Comparison of ENCODE assay signal across 24 mouse cellular contexts in genomic region chr17:12659233-12659632, GRCm38 (mm10). TPM values are rescaled to one million over a fixed set of nuclear protein-coding genes. Genes with fewer than 3 reads are reported as not detected.
A peak's percentile ranks its signal among the peaks of the same experiment; 100 is the strongest.
DNase-seq lines count a peak whose midpoint lies in the region; ATAC-seq and TF ChIP-seq lines count a peak whose summit lies in the region.
"Had no signal": no experiment of that assay in that cellular context is flagged by ENCODE, and none has a peak within 500 bp of the region (broad histone marks: within the 10 kb centered on the region; RNA-seq: fewer than 3 reads in every experiment).

No protein-coding gene starts in this region.

- H3K36me3 ChIP-seq in liver, adult 2 months (ENCODE audit: control insufficient read depth, insufficient read depth, low read length), result peaks cover 35% of the 10 kb centered on the region
- no peaks in the 10 kb centered on the region; the same call in 1 of the 2 replicates for H3K36me3 ChIP-seq in intestine, postnatal 0 days (ENCODE audit: control insufficient read depth, insufficient read depth)
- H3K36me3 ChIP-seq: embryonic facial prominence, embryonic 10.5 days; embryonic facial prominence, embryonic 12.5 days; forebrain, embryonic 15.5 days; G1E had no signal

- no peak overlapping the region for H3K4me3 ChIP-seq in liver, adult 2 months (ENCODE audit: insufficient read depth, low read depth, low read length)
- H3K4me3 ChIP-seq in intestine, postnatal 0 days (ENCODE audit: low read depth, low read length), result no peak overlapping the region
- H3K4me3 ChIP-seq: embryonic facial prominence, embryonic 10.5 days; embryonic facial prominence, embryonic 12.5 days; forebrain, embryonic 13.5 days; forebrain, embryonic 15.5 days had no signal

- peak; percentile 48; the same call in 1 of the 2 replicates for ATAC-seq in intestine, postnatal 0 days
- ATAC-seq: activated CD4-positive, CD25-positive, alpha-beta regulatory T cell, adult 4 months; CD4-positive, CD25-positive, alpha-beta regulatory T cell, adult 4 months; forebrain, embryonic 13.5 days; forebrain, embryonic 15.5 days; Patski had no signal

- WGBS in liver, adult 2 months, result 27% methylated on average over 10 of the region's 10 CpGs
- 66% methylated on average over 10 of the region's 10 CpGs for WGBS in intestine, postnatal 0 days

- no peaks in the 10 kb centered on the region for H3K9me3 ChIP-seq in intestine, postnatal 0 days (ENCODE audit: control insufficient read depth)
- H3K9me3 ChIP-seq: embryonic facial prominence, embryonic 10.5 days; embryonic facial prominence, embryonic 12.5 days; forebrain, embryonic 13.5 days; forebrain, embryonic 15.5 days; G1E had no signal

- DNase-seq in heart, adult 11 months, result peak; percentile 71
- no peak for DNase-seq in heart, adult 18-20 months
- DNase-seq in liver, adult 2 months (ENCODE audit: extremely low read depth, low read depth, low spot score), result peak; percentile 97
- DNase-seq in liver, result no peak
- no peak for DNase-seq in spleen, postnatal 36 days (ENCODE audit: low spot score in 2 of 2)
- DNase-seq: adrenal gland, adult 8-10 months; adrenal gland, postnatal 14 days; adrenal gland, postnatal 36 days; B cell, adult 2 months; cerebellum, adult 11-12 months; cerebellum, adult 2 months; cerebellum, adult 9-10 months; cerebellum, postnatal 10 days; cerebellum, postnatal 25 days had no signal

- peaks cover 21% of the 10 kb centered on the region for H3K4me1 ChIP-seq in liver, adult 2 months (ENCODE audit: control insufficient read depth, insufficient read depth, low read length)
- no peaks in the 10 kb centered on the region for H3K4me1 ChIP-seq in intestine, postnatal 0 days (replicated peaks; ENCODE audit: control insufficient read depth, insufficient read depth, low read length)
- H3K4me1 ChIP-seq: embryonic facial prominence, embryonic 12.5 days; forebrain, embryonic 13.5 days; forebrain, embryonic 15.5 days had no signal

- no peak for TF ChIP-seq POLR2A in liver, adult 2 months (IDR thresholded peaks at IDR 0.05; ENCODE audit: extremely low read depth, insufficient read depth, low read length)

- no peak overlapping the region for H3K9ac ChIP-seq in liver, adult 2 months (ENCODE audit: low read depth, low read length)
- no peak overlapping the region for H3K9ac ChIP-seq in intestine, postnatal 0 days (ENCODE audit: low read depth, low read length)
- H3K9ac ChIP-seq: embryonic facial prominence, embryonic 12.5 days; forebrain, embryonic 13.5 days; forebrain, embryonic 15.5 days had no signal

- no peak overlapping the region; the same call in 1 of the 2 replicates for H3K27ac ChIP-seq in liver, adult 2 months (replicated peaks; ENCODE audit: insufficient read depth, low read depth, low read length)
- no peak overlapping the region for H3K27ac ChIP-seq in intestine, postnatal 0 days (ENCODE audit: low read depth, low read length)
- H3K27ac ChIP-seq: embryonic facial prominence, embryonic 10.5 days; embryonic facial prominence, embryonic 12.5 days; forebrain, embryonic 13.5 days; forebrain, embryonic 15.5 days had no signal

- H3K4me2 ChIP-seq in intestine, postnatal 0 days (replicated peaks; ENCODE audit: low read depth), result no peak overlapping the region
- H3K4me2 ChIP-seq: embryonic facial prominence, embryonic 12.5 days; forebrain, embryonic 13.5 days; forebrain, embryonic 15.5 days had no signal

- TF ChIP-seq CTCF in liver, adult 2 months (IDR thresholded peaks at IDR 0.05; ENCODE audit: low read depth, low read length), result no peak
- TF ChIP-seq CTCF in intestine, postnatal 0 days (IDR thresholded peaks at IDR 0.05; ENCODE audit: low read depth), result no peak

- no peaks in the 10 kb centered on the region for H3K27me3 ChIP-seq in liver, adult 2 months (ENCODE audit: control insufficient read depth, insufficient read depth, low read length)
- no peaks in the 10 kb centered on the region for H3K27me3 ChIP-seq in intestine, postnatal 0 days (replicated peaks; ENCODE audit: control insufficient read depth, insufficient read depth, low read length)
- H3K27me3 ChIP-seq: forebrain, embryonic 13.5 days; forebrain, embryonic 15.5 days had no signal

- no peaks in the 10 kb centered on the region for H3K79me2 ChIP-seq in liver, adult 2 months (ENCODE audit: control insufficient read depth, insufficient read depth, low read length)

RNA-seq across cellular contexts. Expression of gene Slc22a1, which starts 16.4 kb away (rescaled TPM):
- total RNA-seq in heart, adult 18-20 months (2021), result 10 to 100 TPM; 12.1 to 17.8 TPM
- total RNA-seq in liver, adult 2 months (2014; rRNA removed), result 311 and 487 TPM in 2 replicates
- 527 and 571 TPM in 2 replicates for polyA plus RNA-seq in liver, adult 2 months (2012; rRNA removed)
- polyA plus RNA-seq in intestine, postnatal 0 days (2015; fragmentation: Nextera tagmentation; extraction: Ambion mirVana), result 2.1 and 3.1 TPM in 2 replicates
- total RNA-seq: G1E had no signal
- polyA plus RNA-seq: CD4-positive, CD25-positive, alpha-beta regulatory T cell, adult 4 months; embryonic facial prominence, embryonic 10.5 days; forebrain, embryonic 11.5 days; forebrain, embryonic 13.5 days; forebrain, embryonic 15.5 days; Patski had no signal

Comparison
In these comparisons a context has a peak if more than half of its experiments do, and no peak if none do; other contexts are left out.
1. DNase-seq: peak in heart, adult 11 months (single experiment) and liver, adult 2 months (single experiment); none in heart, adult 18-20 months (0 of 2), liver (single experiment) and spleen, postnatal 36 days (0 of 2).
2. RNA of gene Slc22a1, which starts 16.4 kb away (total RNA-seq): 311 to 487 TPM in liver, adult 2 months; 12.1 to 17.8 TPM in heart, adult 18-20 months; every median in the first group is over 10 times any median in the second.